Mouse (Mus musculus) adrenal gland, adult 10 weeks (tissue): ENCODE results near the gene Pagr1b. TPM values are rescaled to one million over a fixed set of nuclear protein-coding genes. Genes with fewer than 3 reads are reported as not detected.

Experiments used
- polyA plus RNA-seq: library from polyadenylated mRNA; stranded (reverse); fragments of 350-450 nt; fragmentation: Illumina TruSeq; extraction: RNeasy Lipid Tissue Mini Kit (QIAGEN cat#74804); gene quantifications from one replicate; pipeline ENCODE4 v1.2.3, GENCODE M21; 2014; ENCODE audit warnings: low read depth, low replicate concordance

The Pagr1b gene
- polyA plus RNA-seq, result not detected

GRCm38 (mm10) chr7:127016481-127016485, at the start of gene Pagr1b:
Gene Pagr1b, minus strand, starts transcription at chr7:127016484.

GRCm38 (mm10) chr7:127041851-127042672, 25.8 kb upstream of the Pagr1b start, which contains the start of gene Kif22:
Gene Kif22, minus strand, starts transcription at chr7:127042471.

GRCm38 (mm10) chr7:127026984-127027726, 10.9 kb upstream of the Pagr1b start, which contains the start of gene Maz:
Gene Maz, minus strand, starts transcription at chr7:127027037.

GRCm38 (mm10) chr7:127020901-127021562, 4.7 kb upstream of the Pagr1b start, which contains the start of the genes Gm42742 and Prrt2:
Gene Gm42742, minus strand, starts transcription at chr7:127021097.
Gene Prrt2, minus strand, starts transcription at chr7:127021211.

GRCm38 (mm10) chr7:127016971-127017949, 976 bp upstream of the Pagr1b start, which contains the start of gene Pagr1a:
Gene Pagr1a, minus strand, starts transcription at chr7:127017352.

GRCm38 (mm10) chr7:127014320-127014719, 2.0 kb downstream of the Pagr1b start, which contains the start of gene Mvp:
Gene Mvp, minus strand, starts transcription at chr7:127014621.

GRCm38 (mm10) chr7:126975950-126976866, 40.1 kb downstream of the Pagr1b start, which contains the start of gene Cdiptos:
Gene Cdiptos, minus strand, starts transcription at chr7:126976098.

GRCm38 (mm10) chr7:126975893-126975949, 40.6 kb downstream of the Pagr1b start, which contains the start of gene Cdipt:
Gene Cdipt, plus strand, starts transcription at chr7:126975914.

Other genes with a start within 250 kb of the Pagr1b start
- gene Ypel3, start 239.5 kb downstream of the Pagr1b start, polyA plus RNA-seq, result 12.0 TPM
- gene Tbx6, start 235.0 kb downstream of the Pagr1b start, polyA plus RNA-seq, result not detected
- 28.4 TPM for gene Ppp4c, start 224.0 kb downstream of the Pagr1b start, polyA plus RNA-seq
- gene Fam57b, start 218.8 kb downstream of the Pagr1b start, polyA plus RNA-seq, result not detected
- not detected for gene 4930451I11Rik, start 184.8 kb downstream of the Pagr1b start, polyA plus RNA-seq
- gene Doc2a, start 169.1 kb downstream of the Pagr1b start, polyA plus RNA-seq, result not detected
- gene Hirip3, start 154.5 kb downstream of the Pagr1b start, polyA plus RNA-seq, result 10.9 TPM
- 13.4 TPM for gene Ino80e, start 154.1 kb downstream of the Pagr1b start, polyA plus RNA-seq
- 9.9 TPM for gene Taok2, start 131.8 kb downstream of the Pagr1b start, polyA plus RNA-seq
- gene Tmem219, start 93.6 kb downstream of the Pagr1b start, polyA plus RNA-seq, result 8.8 TPM
- 3.4 TPM for gene Kctd13, start 87.6 kb downstream of the Pagr1b start, polyA plus RNA-seq
- gene Asphd1, start 66.9 kb downstream of the Pagr1b start, polyA plus RNA-seq, result not detected
- 39.4 TPM for gene Sez6l2, start 65.9 kb downstream of the Pagr1b start, polyA plus RNA-seq
- 18.4 TPM for gene Cdipt, start 40.6 kb downstream of the Pagr1b start, polyA plus RNA-seq
- 2.0 TPM for gene Cdiptos, start 40.4 kb downstream of the Pagr1b start, polyA plus RNA-seq
- 2.0 TPM for gene Mvp, start 1.9 kb downstream of the Pagr1b start, polyA plus RNA-seq
- not detected for gene Pagr1a, start 868 bp upstream of the Pagr1b start, polyA plus RNA-seq
- gene Gm42742, start 4.6 kb upstream of the Pagr1b start, polyA plus RNA-seq, result 0.52 TPM
- gene Prrt2, start 4.7 kb upstream of the Pagr1b start, polyA plus RNA-seq, result not detected
- 19.4 TPM for gene Maz, start 10.6 kb upstream of the Pagr1b start, polyA plus RNA-seq
- gene Kif22, start 26.0 kb upstream of the Pagr1b start, polyA plus RNA-seq, result 1.9 TPM
- 1.6 TPM for gene Zg16, start 70.8 kb upstream of the Pagr1b start, polyA plus RNA-seq
- 0.52 TPM for gene AI467606, start 74.9 kb upstream of the Pagr1b start, polyA plus RNA-seq
- gene Qprt, start 105.7 kb upstream of the Pagr1b start, polyA plus RNA-seq, result 0.29 TPM
- 0.52 TPM for gene Spn, start 121.3 kb upstream of the Pagr1b start, polyA plus RNA-seq
- gene Cd2bp2, start 179.6 kb upstream of the Pagr1b start, polyA plus RNA-seq, result 14.8 TPM
- 3.7 TPM for gene Tbc1d10b, start 192.0 kb upstream of the Pagr1b start, polyA plus RNA-seq
- gene Mylpf, start 192.4 kb upstream of the Pagr1b start, polyA plus RNA-seq, result 9.2 TPM
- gene Zfp553, start 216.6 kb upstream of the Pagr1b start, polyA plus RNA-seq, result 1.7 TPM
- not detected for gene Sept1, start 216.6 kb upstream of the Pagr1b start, polyA plus RNA-seq
- not detected for gene Zfp771, start 227.8 kb upstream of the Pagr1b start, polyA plus RNA-seq
- not detected for gene Dctpp1, start 244.2 kb upstream of the Pagr1b start, polyA plus RNA-seq